Mouse (Mus musculus) small intestine, adult 2 months (tissue): ENCODE results near the gene Prkd2. TPM values are rescaled to one million over a fixed set of nuclear protein-coding genes. Genes with fewer than 3 reads are reported as not detected.
A peak's percentile ranks its signal among the peaks of the same experiment; 100 is the strongest.

Experiments used
- H3K27ac ChIP-seq: fragments of 200-500 bp; 2 replicates; pipeline ENCODE4 v1.5.1; 2012; ENCODE audit warnings: low read depth, low read length, control low read depth, inconsistent platforms; ENCODE audit not compliant: insufficient read depth
- H3K27me3 ChIP-seq: fragments of 200-500 bp; 2 replicates; pipeline ENCODE4 v1.6.1; 2012; ENCODE audit warnings: mild to moderate bottlenecking, moderate library complexity, low read length, inconsistent platforms; ENCODE audit not compliant: control insufficient read depth, insufficient read depth
- H3K36me3 ChIP-seq: fragments of 200-500 bp; 2 replicates; pipeline ENCODE4 v1.6.1; 2012; ENCODE audit warnings: mild to moderate bottlenecking, low read length, control low read depth, inconsistent platforms; ENCODE audit not compliant: control insufficient read depth, insufficient read depth
- H3K4me1 ChIP-seq: fragments of 200-500 bp; 2 replicates; pipeline ENCODE4 v1.6.1; 2012; ENCODE audit warnings: low read length, inconsistent platforms, mixed read lengths; ENCODE audit not compliant: control insufficient read depth, insufficient read depth, insufficient read length
- H3K4me3 ChIP-seq: fragments of 200-500 bp; 2 replicates; pipeline ENCODE4 v1.5.1; 2012; ENCODE audit warnings: low read depth, mild to moderate bottlenecking, control low read depth, inconsistent platforms, low read length, moderate library complexity
- CTCF ChIP-seq: fragments of 200-500 bp; IDR thresholded peaks from 2 replicates; pipeline ENCODE4 v1.5.1; 2012; ENCODE audit warnings: low read depth, mild to moderate bottlenecking, control low read depth, inconsistent platforms, low read length, moderate library complexity, mixed read lengths; ENCODE audit not compliant: insufficient replicate concordance, insufficient read length; ENCODE audit errors: extremely low read depth
- POLR2A ChIP-seq: fragments of 200-500 bp; IDR thresholded peaks from 2 replicates; pipeline ENCODE4 v1.6.1; 2012; ENCODE audit warnings: low read depth, mild to moderate bottlenecking, control low read depth, inconsistent platforms, low read length, moderate library complexity
- WGBS: fragments of 180-500 bp; shearing (Covaris S2); methylation state at CpG from one replicate; pipeline ENCODE4 v1.1.7; 2018; 5-methylcytosine and 5-hydroxymethylcytosine counted together
- polyA plus RNA-seq: library from polyadenylated mRNA; depleted of rRNA; stranded (reverse); fragments of >200 nt; gene quantifications from 2 replicates; pipeline ENCODE4 v1.2.3, GENCODE M21; 2012

Prkd2 gene
- polyA plus RNA-seq, 1 experiment, result 44.0 TPM

- no peak for TF ChIP-seq POLR2A
- no peak for TF ChIP-seq CTCF
- Histone ChIP-seq H3K36me3 (peaks cover 30% of the 10 kb centered on the region), H3K4me1 (no peaks in the 10 kb centered on the region; the same call in 1 of the 2 replicates), H3K27me3 (no peaks in the 10 kb centered on the region), H3K4me3 (no peak overlapping the region), H3K27ac (no peak overlapping the region)
- 79% methylated on average over 6 of the region's 6 CpGs for WGBS
Measured at GRCm38 (mm10) chr7:16912360-16912759, 69.7 kb downstream of the Prkd2 start.

GRCm38 (mm10) chr7:16913806-16914452 is 71.2 kb downstream of the Prkd2 start:
- Histone ChIP-seq H3K36me3 (peaks cover 45% of the 10 kb centered on the region), H3K27me3 (no peaks in the 10 kb centered on the region), H3K4me1 (no peaks in the 10 kb centered on the region), H3K27ac (no peak overlapping the region), H3K4me3 (no peak overlapping the region)
- WGBS, result 31% methylated on average over 10 of the region's 10 CpGs
- TF ChIP-seq CTCF (peak; percentile 91), POLR2A (no peak)

- Histone ChIP-seq H3K36me3 (peaks cover 47% of the 10 kb centered on the region), H3K27me3 (no peaks in the 10 kb centered on the region)
Measured at GRCm38 (mm10) chr7:16914453-16915343, 72.0 kb downstream of the Prkd2 start.

GRCm38 (mm10) chr7:16915461-16916340 is 73.0 kb downstream of the Prkd2 start:
- H3K36me3 ChIP-seq, result peaks cover 51% of the 10 kb centered on the region
- H3K27me3 ChIP-seq, result no peaks in the 10 kb centered on the region
- no peak overlapping the region for H3K4me3 ChIP-seq
- peaks cover 4% of the 10 kb centered on the region for H3K4me1 ChIP-seq
- TF ChIP-seq CTCF, result no peak
- no peak for TF ChIP-seq POLR2A
- H3K27ac ChIP-seq, result no peak overlapping the region
- 92% methylated on average over 32 of the region's 32 CpGs for WGBS

More at GRCm38 (mm10) chr7:16914453-16915343, 72.0 kb downstream of the Prkd2 start:
- TF ChIP-seq CTCF (no peak), POLR2A (no peak)
- no peak overlapping the region for H3K4me3 ChIP-seq
- no peak overlapping the region for H3K27ac ChIP-seq
- WGBS, result 85% methylated on average over 18 of the region's 18 CpGs
- no peaks in the 10 kb centered on the region; the same call in 1 of the 2 replicates for H3K4me1 ChIP-seq

- Histone ChIP-seq H3K4me3 (no peak overlapping the region), H3K36me3 (peaks cover 51% of the 10 kb centered on the region), H3K27ac (no peak overlapping the region), H3K27me3 (no peaks in the 10 kb centered on the region), H3K4me1 (peaks cover 13% of the 10 kb centered on the region)
- TF ChIP-seq CTCF, result no peak
- TF ChIP-seq POLR2A, result no peak
- WGBS, result 74% methylated on average over 30 of the region's 30 CpGs
Measured at GRCm38 (mm10) chr7:16916342-16917265, 73.9 kb downstream of the Prkd2 start.

GRCm38 (mm10) chr7:16917447-16917846 is 74.7 kb downstream of the Prkd2 start:
- Histone ChIP-seq H3K4me1 (peaks cover 14% of the 10 kb centered on the region), H3K27ac (no peak overlapping the region), H3K36me3 (peaks cover 51% of the 10 kb centered on the region), H3K4me3 (no peak overlapping the region), H3K27me3 (no peaks in the 10 kb centered on the region)
- TF ChIP-seq POLR2A (no peak), CTCF (no peak)
- 85% methylated on average over 11 of the region's 11 CpGs for WGBS
